Mouse (Mus musculus): ENCODE measurements around the gene Sgca.

Gene Sgca

GRCm38 (mm10) chr11:94917717-94918116 is 58.4 kb downstream of the Sgca start:
- DNase-seq (ENCODE audit: inconsistent age in 2 of 2, low spot score in 1 of 2), result no peak

- no peak for DNase-seq (ENCODE audit: inconsistent age in 2 of 2, low spot score in 1 of 2)
Measured at GRCm38 (mm10) chr11:94916477-94916876, 59.6 kb downstream of the Sgca start.

GRCm38 (mm10) chr11:94915675-94916403 is 60.3 kb downstream of the Sgca start:
- peak; percentile 38 to 70 for DNase-seq (ENCODE audit: inconsistent age in 2 of 2, low spot score in 1 of 2)

GRCm38 (mm10) chr11:94913302-94914090 is 62.6 kb downstream of the Sgca start:
- DNase-seq (ENCODE audit: inconsistent age in 2 of 2, low spot score in 1 of 2), result peak in 1 of 2 experiments; percentile 59
